In the genomic region with DNA sequence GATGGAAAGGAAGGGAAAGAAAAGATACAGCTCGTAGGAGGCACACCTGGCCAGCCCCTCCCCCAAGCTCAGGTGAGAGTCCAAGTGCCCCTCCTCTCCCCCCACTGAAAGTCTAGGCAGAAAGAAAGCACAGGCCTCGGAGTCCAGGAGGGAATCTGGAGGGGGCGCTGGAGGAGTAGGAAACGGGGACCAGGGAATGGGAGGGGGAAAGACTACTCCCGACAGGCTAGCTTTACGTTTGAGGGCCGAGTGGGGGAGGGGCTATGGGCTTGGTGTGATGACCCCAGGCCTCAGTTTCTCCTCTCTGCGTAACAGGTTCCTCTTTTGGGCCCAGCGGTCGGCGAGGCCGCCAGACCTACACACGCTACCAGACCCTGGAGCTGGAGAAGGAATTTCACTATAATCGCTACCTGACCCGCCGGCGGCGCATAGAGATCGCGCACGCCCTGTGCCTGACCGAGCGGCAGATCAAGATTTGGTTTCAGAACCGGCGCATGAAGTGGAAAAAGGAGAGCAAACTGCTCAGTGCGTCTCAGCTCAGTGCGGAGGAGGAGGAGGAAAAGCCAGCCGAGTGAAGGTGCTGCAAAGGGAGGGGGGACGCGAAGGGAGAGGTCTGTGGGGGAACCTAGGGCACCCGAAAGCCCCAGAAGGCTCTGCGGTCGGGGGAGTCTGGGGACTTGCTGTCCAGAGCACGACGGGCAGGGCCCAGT, we compare ENCODE assay signal across 13 mouse cellular contexts. TPM values are rescaled to one million over a fixed set of nuclear protein-coding genes. Genes with fewer than 3 reads are reported as not detected.
DNase-seq lines count a peak whose midpoint lies in the region; ATAC-seq lines count a peak whose summit lies in the region.
"Had no signal": no experiment of that assay in that cellular context is flagged by ENCODE, and none has a peak within 500 bp of the region (broad histone marks: within the 10 kb centered on the region; RNA-seq: fewer than 3 reads in every experiment).

No protein-coding gene starts in this region.

- peak overlapping the region; percentile 60 for H3K4me2 ChIP-seq in heart, embryonic 15.5 days
- peak overlapping the region; percentile 78 for H3K4me2 ChIP-seq in intestine, embryonic 16.5 days (ENCODE audit: low read depth, low read length)
- no peak overlapping the region for H3K4me2 ChIP-seq in forebrain, embryonic 13.5 days
- H3K4me2 ChIP-seq: embryonic facial prominence, embryonic 13.5 days had no signal

- H3K4me3 ChIP-seq in heart, embryonic 15.5 days, result peak overlapping the region; percentile 42
- peak overlapping the region; percentile 60 for H3K4me3 ChIP-seq in intestine, embryonic 16.5 days (ENCODE audit: low read length)
- no peak overlapping the region; the same call in 1 of the 2 replicates for H3K4me3 ChIP-seq in forebrain, embryonic 13.5 days
- H3K4me3 ChIP-seq: embryonic facial prominence, embryonic 13.5 days; layer of hippocampus, adult 2 months had no signal

- WGBS in heart, embryonic 15.5 days, result 3% methylated on average over 35 of the region's 35 CpGs
- WGBS in intestine, embryonic 16.5 days, result 14% methylated on average over 35 of the region's 35 CpGs
- WGBS in forebrain, embryonic 13.5 days, result 1% methylated on average over 35 of the region's 35 CpGs

- intact Hi-C loops in heart, postnatal 25 days (cut with DNase I), result loop anchor here (5.0 kb wide), 2 partner anchors 237 to 252 kb away; no protein-coding TSS in a partner anchor

- H3K4me1 ChIP-seq in heart, embryonic 15.5 days (replicated peaks), result peaks cover 25% of the 10 kb centered on the region
- peaks cover 27% of the 10 kb centered on the region for H3K4me1 ChIP-seq in intestine, embryonic 16.5 days (ENCODE audit: control insufficient read depth, insufficient read depth, low read length)
- peaks cover 7% of the 10 kb centered on the region; the same call in 1 of the 2 replicates for H3K4me1 ChIP-seq in forebrain, embryonic 13.5 days

- H3K27ac ChIP-seq in heart, embryonic 15.5 days, result no peak overlapping the region
- peak overlapping the region; percentile 44; the same call in 1 of the 2 replicates for H3K27ac ChIP-seq in intestine, embryonic 16.5 days (ENCODE audit: low read length)
- H3K27ac ChIP-seq in forebrain, embryonic 13.5 days, result no peak overlapping the region
- H3K27ac ChIP-seq: embryonic facial prominence, embryonic 13.5 days; layer of hippocampus, adult 2 months; macrophage had no signal

- DNase-seq in heart, adult 11 months, result no peak
- DNase-seq in neural tube, embryonic 10.5 days (ENCODE audit: extremely low spot score, low spot score), result peak; percentile 68
- no peak for DNase-seq in left cerebral cortex, adult 18-20 months (ENCODE audit: low spot score in 2 of 2)
- no peak for DNase-seq in heart, postnatal 25 days (ENCODE audit: low spot score)
- DNase-seq: thymus, adult 2 months had no signal

- H3K9ac ChIP-seq in heart, embryonic 15.5 days, result no peak overlapping the region
- peak overlapping the region; percentile 81 for H3K9ac ChIP-seq in intestine, embryonic 16.5 days (ENCODE audit: low read depth, low read length)
- no peak overlapping the region for H3K9ac ChIP-seq in forebrain, embryonic 13.5 days
- H3K9ac ChIP-seq: embryonic facial prominence, embryonic 13.5 days had no signal

- H3K9me3 ChIP-seq in heart, embryonic 15.5 days (replicated peaks), result no peaks in the 10 kb centered on the region
- no peaks in the 10 kb centered on the region for H3K9me3 ChIP-seq in intestine, embryonic 16.5 days (ENCODE audit: control insufficient read depth, low read length)
- H3K9me3 ChIP-seq in forebrain, embryonic 13.5 days (replicated peaks), result no peaks in the 10 kb centered on the region
- H3K9me3 ChIP-seq: embryonic facial prominence, embryonic 13.5 days had no signal

- peaks cover 100% of the 10 kb centered on the region for H3K27me3 ChIP-seq in heart, embryonic 15.5 days
- peaks cover 46% of the 10 kb centered on the region for H3K27me3 ChIP-seq in intestine, embryonic 16.5 days (replicated peaks; ENCODE audit: control insufficient read depth, insufficient read depth, low read length)
- H3K27me3 ChIP-seq in forebrain, embryonic 13.5 days, result peaks cover 100% of the 10 kb centered on the region

- no peak for ATAC-seq in heart, embryonic 15.5 days (replicated peaks; ENCODE audit: insufficient number of reproducible peaks, insufficient read depth, low FRiP score, low read depth)
- 0 out of 2 replicates have a peak, but pooled peaks have one; percentile 12 for ATAC-seq in common myeloid progenitor, adult 5-6 weeks (replicated peaks; ENCODE audit: low read depth, poor library complexity, severe bottlenecking)
- ATAC-seq in intestine, embryonic 16.5 days, result no peak
- ATAC-seq in forebrain, embryonic 13.5 days, result no peak

- no peaks in the 10 kb centered on the region for H3K36me3 ChIP-seq in heart, embryonic 15.5 days
- H3K36me3 ChIP-seq in intestine, embryonic 16.5 days (ENCODE audit: control insufficient read depth, insufficient read depth, low read length), result no peaks in the 10 kb centered on the region
- H3K36me3 ChIP-seq in forebrain, embryonic 13.5 days (ENCODE audit: poor library complexity, severe bottlenecking), result no peaks in the 10 kb centered on the region
- H3K36me3 ChIP-seq: embryonic facial prominence, embryonic 13.5 days had no signal

RNA-seq across cellular contexts. Expression of gene Hoxb5, which starts 2.6 kb away (rescaled TPM):
- 1.4 and 3.3 TPM in 2 replicates for polyA plus RNA-seq in heart, embryonic 15.5 days (2015; fragmentation: Nextera tagmentation; extraction: Ambion mirVana)
- not detected in 2 replicates for total RNA-seq in common myeloid progenitor, adult 5-6 weeks (2017)
- 26.4 and 28.7 TPM in 2 replicates for polyA plus RNA-seq in intestine, embryonic 16.5 days (2015; fragmentation: Nextera tagmentation; extraction: Ambion mirVana)
- not detected for total RNA-seq in left cerebral cortex, adult 18-20 months (2021)
- polyA plus RNA-seq in forebrain, embryonic 13.5 days (2015; fragmentation: Nextera tagmentation; extraction: Ambion mirVana), result 0.09 TPM in 1 of 2 replicates, not detected in the other
- total RNA-seq in heart, postnatal 25 days (2021), result under 1 TPM; 0.10 to 0.14 TPM
- total RNA-seq: layer of hippocampus, adult 2 months; MEL had no signal
- polyA plus RNA-seq: macrophage had no signal

RNA-seq across cellular contexts. Expression of gene Hoxb6, which starts 8.2 kb away (rescaled TPM):
- polyA plus RNA-seq in heart, embryonic 15.5 days (2015; fragmentation: Nextera tagmentation; extraction: Ambion mirVana), result 0.49 and 1.2 TPM in 2 replicates
- not detected in 2 replicates for total RNA-seq in common myeloid progenitor, adult 5-6 weeks (2017)
- polyA plus RNA-seq in intestine, embryonic 16.5 days (2015; fragmentation: Nextera tagmentation; extraction: Ambion mirVana), result 11.1 and 11.3 TPM in 2 replicates
- not detected for total RNA-seq in left cerebral cortex, adult 18-20 months (2021)
- not detected in 2 replicates for polyA plus RNA-seq in forebrain, embryonic 13.5 days (2015; fragmentation: Nextera tagmentation; extraction: Ambion mirVana)
- total RNA-seq in heart, postnatal 25 days (2021), result not detected
- total RNA-seq: layer of hippocampus, adult 2 months; MEL had no signal
- polyA plus RNA-seq: macrophage had no signal

RNA-seq across cellular contexts. Expression of gene Hoxb7, which starts 14.1 kb away (rescaled TPM):
- polyA plus RNA-seq in heart, embryonic 15.5 days (2015; fragmentation: Nextera tagmentation; extraction: Ambion mirVana), result 0.25 and 0.32 TPM in 2 replicates
- not detected in 2 replicates for total RNA-seq in common myeloid progenitor, adult 5-6 weeks (2017)
- polyA plus RNA-seq in intestine, embryonic 16.5 days (2015; fragmentation: Nextera tagmentation; extraction: Ambion mirVana), result 10.0 and 11.3 TPM in 2 replicates
- total RNA-seq in left cerebral cortex, adult 18-20 months (2021), result not detected
- polyA plus RNA-seq in forebrain, embryonic 13.5 days (2015; fragmentation: Nextera tagmentation; extraction: Ambion mirVana), result not detected in 2 replicates
- not detected for total RNA-seq in heart, postnatal 25 days (2021)
- total RNA-seq: layer of hippocampus, adult 2 months; MEL had no signal
- polyA plus RNA-seq: macrophage had no signal

RNA-seq across cellular contexts. Expression of gene Hoxb4, which starts 17.6 kb away (rescaled TPM):
- 0.31 and 0.70 TPM in 2 replicates for polyA plus RNA-seq in heart, embryonic 15.5 days (2015; fragmentation: Nextera tagmentation; extraction: Ambion mirVana)
- total RNA-seq in common myeloid progenitor, adult 5-6 weeks (2017), result 1.1 and 2.8 TPM in 2 replicates
- polyA plus RNA-seq in intestine, embryonic 16.5 days (2015; fragmentation: Nextera tagmentation; extraction: Ambion mirVana), result 1.8 and 2.0 TPM in 2 replicates
- total RNA-seq in left cerebral cortex, adult 18-20 months (2021), result not detected
- polyA plus RNA-seq in forebrain, embryonic 13.5 days (2015; fragmentation: Nextera tagmentation; extraction: Ambion mirVana), result not detected in 2 replicates
- total RNA-seq in heart, postnatal 25 days (2021), result under 1 TPM; 0.57 to 0.59 TPM
- total RNA-seq: layer of hippocampus, adult 2 months; MEL had no signal

RNA-seq across cellular contexts. Expression of gene Hoxb8, which starts 18.8 kb away (rescaled TPM):
- polyA plus RNA-seq in heart, embryonic 15.5 days (2015; fragmentation: Nextera tagmentation; extraction: Ambion mirVana), result 0.08 TPM in 1 of 2 replicates, not detected in the other
- not detected in 2 replicates for total RNA-seq in common myeloid progenitor, adult 5-6 weeks (2017)
- polyA plus RNA-seq in intestine, embryonic 16.5 days (2015; fragmentation: Nextera tagmentation; extraction: Ambion mirVana), result 0.71 and 0.97 TPM in 2 replicates
- total RNA-seq in left cerebral cortex, adult 18-20 months (2021), result not detected
- polyA plus RNA-seq in forebrain, embryonic 13.5 days (2015; fragmentation: Nextera tagmentation; extraction: Ambion mirVana), result not detected in 2 replicates
- not detected for total RNA-seq in heart, postnatal 25 days (2021)
- total RNA-seq: layer of hippocampus, adult 2 months; MEL had no signal
- polyA plus RNA-seq: macrophage had no signal
